Mouse (Mus musculus): ENCODE data around the gene Rbm20. TPM values are rescaled to one million over a fixed set of nuclear protein-coding genes. Genes with fewer than 3 reads are reported as not detected.

The Rbm20 gene
- polyA plus RNA-seq, 1 experiment from 2014 or later, result 52.0 TPM

DNA sequence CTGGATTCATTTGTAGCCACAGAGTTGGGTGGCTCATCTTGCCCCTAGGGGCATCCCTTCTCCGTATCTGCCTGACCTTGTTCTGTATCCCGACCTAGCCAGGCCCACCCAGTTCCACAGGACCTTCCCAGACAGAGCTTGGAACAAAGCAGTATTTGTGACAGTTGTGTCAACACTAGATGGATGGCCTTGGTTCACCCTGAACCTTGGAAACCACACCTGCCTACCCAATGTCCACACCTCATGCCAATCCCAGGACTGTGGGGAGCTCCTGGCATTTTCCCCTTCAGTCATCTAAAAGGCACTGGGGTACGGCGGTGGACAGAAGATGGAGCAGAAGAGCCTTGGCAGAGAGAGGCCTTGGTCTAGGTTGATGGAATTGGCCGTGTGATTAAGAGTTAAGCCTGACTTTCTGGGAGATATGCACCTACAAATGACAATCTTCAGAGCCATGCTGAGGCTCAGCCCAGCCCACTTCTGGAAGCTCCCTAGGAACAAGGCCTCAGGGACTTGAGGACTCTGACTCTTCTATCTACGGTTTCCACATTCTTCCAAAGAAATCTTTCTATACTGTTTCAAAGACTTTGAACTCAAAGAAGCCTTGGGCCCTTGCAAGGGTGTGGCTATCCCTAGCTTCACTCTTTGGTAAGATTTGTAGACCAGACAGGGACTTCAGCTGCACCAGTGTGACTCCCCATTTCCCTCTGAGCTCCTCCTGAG lies 196.0 kb downstream of the Rbm20 start:
- Histone ChIP-seq H3K4me2 (ENCODE audit: low read length) (no peak overlapping the region), H3K27me3 (ENCODE audit: control insufficient read depth, insufficient read depth, low read length) (no peaks in the 10 kb centered on the region), H3K27ac (replicated peaks in 1 of 2; ENCODE audit: control insufficient read depth in 1 of 2, insufficient read depth in 1 of 2, low read depth in 2 of 2, low read length in 2 of 2) (no peak overlapping the region), H3K4me3 (ENCODE audit: control insufficient read depth in 1 of 2, insufficient read depth in 1 of 2, low read depth in 1 of 2, low read length in 2 of 2) (no peak overlapping the region), H3K4me1 (ENCODE audit: control insufficient read depth in 2 of 2, insufficient read depth in 2 of 2, low read length in 2 of 2) (no peaks in the 10 kb centered on the region), H3K9ac (ENCODE audit: low read length) (no peak overlapping the region), H3K9me3 (ENCODE audit: control insufficient read depth, low read length) (no peaks in the 10 kb centered on the region), H3K36me3 (ENCODE audit: control insufficient read depth, insufficient read depth, low read length) (no peaks in the 10 kb centered on the region)
- 87% methylated on average over 6 of the region's 6 CpGs for WGBS
- ATAC-seq (ENCODE audit: insufficient number of reproducible peaks, insufficient read depth, low FRiP score, low read depth), result no peak

DNA sequence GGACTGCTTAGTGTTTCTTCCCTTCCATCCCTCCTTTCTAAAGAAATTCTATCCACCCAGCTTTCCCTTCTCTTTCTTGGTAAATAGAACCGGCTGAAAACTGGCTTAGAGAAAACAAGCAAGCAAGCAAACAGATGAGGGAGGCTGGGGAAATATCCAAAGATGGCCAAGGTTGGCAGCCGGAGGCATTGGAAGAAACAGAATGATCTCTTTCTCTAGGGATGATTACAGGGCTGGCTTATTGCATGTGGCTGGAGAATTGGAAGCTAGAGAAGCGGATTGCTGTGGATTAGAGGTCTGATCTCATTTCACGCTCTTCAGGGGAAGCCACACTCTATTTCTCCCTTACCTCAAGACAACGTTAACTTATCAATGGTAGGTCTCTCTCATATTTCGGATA lies 198.1 kb downstream of the Rbm20 start:
- Histone ChIP-seq H3K9ac (ENCODE audit: low read length) (no peak overlapping the region), H3K4me2 (ENCODE audit: low read length) (no peak overlapping the region), H3K9me3 (ENCODE audit: control insufficient read depth, low read length) (no peaks in the 10 kb centered on the region), H3K27ac (replicated peaks in 1 of 2; ENCODE audit: control insufficient read depth in 1 of 2, insufficient read depth in 1 of 2, low read depth in 2 of 2, low read length in 2 of 2) (no peak overlapping the region), H3K4me3 (ENCODE audit: control insufficient read depth in 1 of 2, insufficient read depth in 1 of 2, low read depth in 1 of 2, low read length in 2 of 2) (no peak overlapping the region), H3K27me3 (ENCODE audit: control insufficient read depth, insufficient read depth, low read length) (no peaks in the 10 kb centered on the region), H3K36me3 (ENCODE audit: control insufficient read depth, insufficient read depth, low read length) (no peaks in the 10 kb centered on the region), H3K4me1 (ENCODE audit: control insufficient read depth in 2 of 2, insufficient read depth in 2 of 2, low read length in 2 of 2) (no peaks in the 10 kb centered on the region)
- WGBS, result 80% methylated on average over 6 of the region's 6 CpGs
- ATAC-seq (ENCODE audit: insufficient number of reproducible peaks, insufficient read depth, low FRiP score, low read depth), result no peak

DNA sequence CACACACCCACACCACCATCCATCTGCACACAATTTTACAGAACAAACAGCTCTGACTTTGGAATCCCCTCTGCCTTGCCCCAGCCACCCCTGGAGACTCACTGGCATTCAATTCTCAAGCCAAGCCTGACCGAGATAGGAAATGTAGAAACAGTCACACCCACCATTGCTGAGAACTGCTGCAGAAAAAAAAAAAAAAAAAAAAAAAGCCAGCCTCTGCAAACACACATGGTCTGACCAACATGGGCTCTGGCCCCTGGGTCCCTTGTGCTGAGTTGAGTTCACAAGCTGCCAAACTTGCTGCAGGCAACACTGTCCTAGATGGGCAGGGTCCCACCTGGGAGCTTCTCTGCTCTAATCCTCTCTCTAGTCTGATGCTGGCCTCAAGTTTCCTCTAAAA lies 200.7 kb downstream of the Rbm20 start:
- 45% methylated on average over 1 of the region's 1 CpGs for WGBS
- no peak overlapping the region for H3K4me3 ChIP-seq (ENCODE audit: control insufficient read depth in 1 of 2, insufficient read depth in 1 of 2, low read depth in 1 of 2, low read length in 2 of 2)
- no peaks in the 10 kb centered on the region for H3K4me1 ChIP-seq (ENCODE audit: control insufficient read depth in 2 of 2, insufficient read depth in 2 of 2, low read length in 2 of 2)
- no peaks in the 10 kb centered on the region for H3K36me3 ChIP-seq (ENCODE audit: control insufficient read depth, insufficient read depth, low read length)
- H3K27ac ChIP-seq (replicated peaks in 1 of 2; ENCODE audit: control insufficient read depth in 1 of 2, insufficient read depth in 1 of 2, low read depth in 2 of 2, low read length in 2 of 2), result no peak overlapping the region
- H3K9ac ChIP-seq (ENCODE audit: low read length), result no peak overlapping the region
- no peak overlapping the region for H3K4me2 ChIP-seq (ENCODE audit: low read length)
- no peak for ATAC-seq (ENCODE audit: insufficient number of reproducible peaks, insufficient read depth, low FRiP score, low read depth)
- no peaks in the 10 kb centered on the region for H3K9me3 ChIP-seq (ENCODE audit: control insufficient read depth, low read length)
- no peaks in the 10 kb centered on the region for H3K27me3 ChIP-seq (ENCODE audit: control insufficient read depth, insufficient read depth, low read length)

DNA sequence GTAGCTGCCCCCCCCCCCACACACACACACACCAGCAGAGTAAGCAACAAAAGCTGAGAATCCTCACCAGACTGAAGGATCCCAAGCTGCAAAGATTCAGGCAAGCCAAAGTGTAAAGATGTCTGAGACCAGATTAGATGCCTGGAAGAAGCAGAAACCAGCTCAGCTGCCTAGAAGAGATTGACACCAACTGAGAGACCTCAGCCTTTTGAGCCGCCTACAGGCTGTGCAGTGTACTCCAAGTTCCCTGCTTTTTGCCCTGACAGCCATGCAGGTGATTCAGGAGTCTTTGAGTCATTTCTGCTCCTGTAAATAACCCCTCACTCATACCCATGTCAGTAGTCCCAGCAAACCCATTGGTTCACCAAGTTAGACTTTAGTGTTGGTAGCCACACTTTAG lies 203.4 kb downstream of the Rbm20 start:
- no peak overlapping the region for H3K4me2 ChIP-seq (ENCODE audit: low read length)
- ATAC-seq (ENCODE audit: insufficient number of reproducible peaks, insufficient read depth, low FRiP score, low read depth), result no peak
- 70% methylated on average over 1 of the region's 1 CpGs for WGBS
- H3K27me3 ChIP-seq (ENCODE audit: control insufficient read depth, insufficient read depth, low read length), result no peaks in the 10 kb centered on the region
- H3K9me3 ChIP-seq (ENCODE audit: control insufficient read depth, low read length), result no peaks in the 10 kb centered on the region
- H3K9ac ChIP-seq (ENCODE audit: low read length), result no peak overlapping the region
- no peak overlapping the region for H3K27ac ChIP-seq (replicated peaks in 1 of 2; ENCODE audit: control insufficient read depth in 1 of 2, insufficient read depth in 1 of 2, low read depth in 2 of 2, low read length in 2 of 2)
- no peaks in the 10 kb centered on the region for H3K36me3 ChIP-seq (ENCODE audit: control insufficient read depth, insufficient read depth, low read length)
- no peaks in the 10 kb centered on the region for H3K4me1 ChIP-seq (ENCODE audit: control insufficient read depth in 2 of 2, insufficient read depth in 2 of 2, low read length in 2 of 2)
- no peak overlapping the region for H3K4me3 ChIP-seq (ENCODE audit: control insufficient read depth in 1 of 2, insufficient read depth in 1 of 2, low read depth in 1 of 2, low read length in 2 of 2)

DNA sequence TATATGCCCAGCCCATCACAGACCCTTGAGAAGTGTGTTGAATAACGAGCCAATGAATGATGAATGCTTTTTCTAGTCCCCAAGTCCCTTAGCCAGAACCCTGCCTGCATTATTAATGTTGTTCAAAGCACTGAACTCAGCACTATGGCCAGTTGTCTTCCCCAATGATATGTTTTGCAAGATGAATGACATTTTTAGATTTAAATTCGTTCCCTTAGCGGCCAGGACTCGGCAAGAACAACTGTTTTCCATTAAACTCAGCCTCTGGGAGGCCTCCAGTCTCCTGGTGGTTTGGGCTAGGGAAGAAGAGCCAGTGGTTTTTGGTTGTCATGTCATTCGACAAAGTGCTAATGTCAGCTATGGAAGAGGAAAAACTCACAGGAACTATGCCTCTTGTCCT lies 204.7 kb downstream of the Rbm20 start:
- Histone ChIP-seq H3K4me3 (ENCODE audit: control insufficient read depth in 1 of 2, insufficient read depth in 1 of 2, low read depth in 1 of 2, low read length in 2 of 2) (no peak overlapping the region), H3K9ac (ENCODE audit: low read length) (no peak overlapping the region), H3K27ac (replicated peaks in 1 of 2; ENCODE audit: control insufficient read depth in 1 of 2, insufficient read depth in 1 of 2, low read depth in 2 of 2, low read length in 2 of 2) (no peak overlapping the region), H3K4me2 (ENCODE audit: low read length) (no peak overlapping the region), H3K4me1 (ENCODE audit: control insufficient read depth in 2 of 2, insufficient read depth in 2 of 2, low read length in 2 of 2) (no peaks in the 10 kb centered on the region), H3K9me3 (ENCODE audit: control insufficient read depth, low read length) (no peaks in the 10 kb centered on the region), H3K27me3 (ENCODE audit: control insufficient read depth, insufficient read depth, low read length) (no peaks in the 10 kb centered on the region), H3K36me3 (ENCODE audit: control insufficient read depth, insufficient read depth, low read length) (no peaks in the 10 kb centered on the region)
- no peak for ATAC-seq (ENCODE audit: insufficient number of reproducible peaks, insufficient read depth, low FRiP score, low read depth)
- WGBS, result 66% methylated on average over 5 of the region's 5 CpGs

DNA sequence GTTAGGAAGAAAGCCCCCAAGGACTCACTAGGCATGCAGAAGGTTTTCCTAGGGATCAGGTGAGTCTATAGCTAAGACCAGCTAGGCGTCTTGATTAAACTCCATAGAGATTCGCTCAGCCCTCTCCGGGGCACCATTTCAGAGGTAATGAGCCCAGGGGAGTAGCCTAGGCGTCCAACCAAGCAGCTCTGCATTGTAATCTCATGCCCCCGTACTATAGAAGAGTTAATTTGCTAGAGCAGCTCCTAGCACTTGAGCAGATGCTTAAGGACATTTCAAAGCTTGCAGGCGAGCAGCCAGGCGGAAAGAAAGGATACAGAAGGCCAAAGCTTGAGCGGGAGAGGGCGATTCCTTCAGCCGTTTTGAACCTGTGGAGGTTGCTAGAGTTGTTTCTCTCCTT lies 208.3 kb downstream of the Rbm20 start:
- Histone ChIP-seq H3K4me3 (ENCODE audit: control insufficient read depth in 1 of 2, insufficient read depth in 1 of 2, low read depth in 1 of 2, low read length in 2 of 2) (no peak overlapping the region), H3K9ac (ENCODE audit: low read length) (no peak overlapping the region), H3K27me3 (ENCODE audit: control insufficient read depth, insufficient read depth, low read length) (no peaks in the 10 kb centered on the region), H3K4me1 (ENCODE audit: control insufficient read depth in 2 of 2, insufficient read depth in 2 of 2, low read length in 2 of 2) (no peaks in the 10 kb centered on the region), H3K4me2 (ENCODE audit: low read length) (no peak overlapping the region), H3K27ac (replicated peaks in 1 of 2; ENCODE audit: control insufficient read depth in 1 of 2, insufficient read depth in 1 of 2, low read depth in 2 of 2, low read length in 2 of 2) (no peak overlapping the region), H3K9me3 (ENCODE audit: control insufficient read depth, low read length) (no peaks in the 10 kb centered on the region), H3K36me3 (ENCODE audit: control insufficient read depth, insufficient read depth, low read length) (no peaks in the 10 kb centered on the region)
- no peak for ATAC-seq (ENCODE audit: insufficient number of reproducible peaks, insufficient read depth, low FRiP score, low read depth)
- WGBS, result 65% methylated on average over 10 of the region's 10 CpGs

DNA sequence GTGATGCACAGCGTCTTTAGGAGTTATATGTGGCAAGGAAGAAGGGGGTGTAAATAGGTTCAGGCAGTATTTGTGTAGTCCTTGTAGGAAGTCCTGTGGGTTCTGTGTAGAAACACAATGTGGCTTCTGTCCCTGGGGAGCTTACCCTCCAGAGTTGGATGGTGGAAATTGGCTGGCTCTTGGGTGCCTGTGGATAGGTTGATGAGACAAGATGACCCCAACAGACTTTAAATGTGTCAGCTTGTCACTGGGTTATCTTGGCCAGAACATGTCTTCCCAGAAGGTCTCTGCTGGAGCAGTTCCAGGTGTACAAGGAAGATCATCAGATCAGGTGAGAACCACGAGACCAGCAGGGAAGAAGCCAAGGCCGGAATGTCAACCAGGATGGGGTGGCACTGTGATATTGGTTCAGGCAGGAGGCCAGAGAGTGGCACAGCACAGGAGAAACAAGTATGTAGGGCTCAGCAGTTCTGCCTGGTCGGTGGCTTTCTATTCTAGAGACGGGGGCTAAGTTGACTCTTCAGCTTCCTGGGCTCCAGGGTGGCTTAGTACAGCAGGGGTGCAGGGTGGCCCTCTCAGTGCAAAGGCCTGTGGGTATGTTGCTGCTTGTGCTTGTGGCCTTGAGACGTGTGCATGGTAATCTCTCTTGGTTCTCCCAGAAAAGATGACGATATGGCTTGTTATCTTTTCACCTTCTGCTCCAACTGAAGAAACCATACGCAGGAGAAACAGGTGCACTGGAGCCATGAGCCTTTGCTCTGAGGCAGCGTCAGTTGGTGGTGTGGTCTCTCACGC lies 209.7 kb downstream of the Rbm20 start:
- no peaks in the 10 kb centered on the region for H3K27me3 ChIP-seq (ENCODE audit: control insufficient read depth, insufficient read depth, low read length)
- no peak overlapping the region for H3K9ac ChIP-seq (ENCODE audit: low read length)
- H3K36me3 ChIP-seq (ENCODE audit: control insufficient read depth, insufficient read depth, low read length), result no peaks in the 10 kb centered on the region
- H3K4me2 ChIP-seq (ENCODE audit: low read length), result no peak overlapping the region
- H3K4me3 ChIP-seq (ENCODE audit: control insufficient read depth in 1 of 2, insufficient read depth in 1 of 2, low read depth in 1 of 2, low read length in 2 of 2), result no peak overlapping the region
- H3K9me3 ChIP-seq (ENCODE audit: control insufficient read depth, low read length), result no peaks in the 10 kb centered on the region
- whole genome bisulfite sequencing, result 79% methylated on average over 10 of the region's 10 CpGs
- peaks cover 0 to 11% of the 10 kb centered on the region in 2 experiments for H3K4me1 ChIP-seq (ENCODE audit: control insufficient read depth in 2 of 2, insufficient read depth in 2 of 2, low read length in 2 of 2)
- no peak overlapping the region for H3K27ac ChIP-seq (replicated peaks in 1 of 2; ENCODE audit: control insufficient read depth in 1 of 2, insufficient read depth in 1 of 2, low read depth in 2 of 2, low read length in 2 of 2)
- ATAC-seq (ENCODE audit: insufficient number of reproducible peaks, insufficient read depth, low FRiP score, low read depth), result no peak

Data from heart, embryonic 14.5 days (tissue).